Mouse (Mus musculus) bone marrow, adult 2 months (tissue): ENCODE measurements around the gene Zdhhc4.

ENCODE experiments used
- CTCF ChIP-seq: fragments of 200-500 bp; IDR thresholded peaks from 2 replicates; pipeline ENCODE4 v1.5.1; 2011; ENCODE audit warnings: low read length, control low read depth; ENCODE audit not compliant: control insufficient read depth, insufficient read depth
- POLR2A ChIP-seq: fragments of 200-500 bp; IDR thresholded peaks from 2 replicates; pipeline ENCODE4 v1.6.1; 2011; ENCODE audit warnings: low read depth, mild to moderate bottlenecking, control low read depth, low read length, borderline replicate concordance; ENCODE audit not compliant: control insufficient read depth

DNA sequence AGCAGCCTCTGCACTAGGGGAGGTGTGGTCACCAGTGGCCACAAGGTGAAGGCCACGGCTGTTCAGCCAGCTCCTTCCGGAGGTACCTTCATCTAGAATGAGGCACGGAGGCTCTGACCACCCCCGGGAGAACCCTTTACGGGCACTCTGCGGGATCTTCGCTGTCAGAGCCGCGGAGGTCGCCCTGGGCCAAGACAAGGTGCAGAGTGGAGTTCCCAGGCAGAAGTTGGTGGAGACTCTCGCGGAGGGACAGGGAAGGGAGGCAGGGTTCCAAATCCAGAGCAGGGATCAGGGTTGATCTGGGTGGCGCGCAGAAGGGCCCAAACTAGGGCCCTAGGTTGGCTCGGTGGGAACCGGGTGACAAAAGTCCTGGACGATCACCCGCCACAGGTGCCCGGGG, 36.2 kb downstream of the Zdhhc4 start:
- TF ChIP-seq CTCF = no peak
- no peak for TF ChIP-seq POLR2A
